Mouse (Mus musculus) adrenal gland, adult (tissue): ENCODE measurements at regions not wholly inside any gene's neighbourhood (a gene's known extent, or its start where the extent isn't known, plus 50 kb on each side); places are given as distances from the start of the nearest gene placed in this dataset.
"Not testable (repeated sequence)": the region's sequence is repeated elsewhere in the genome, so short reads cannot be mapped to it uniquely, and the experiment has no call there.

Source experiments
- DNase-seq, 2 experiments: peaks; one replicate each; pipeline ENCODE4 v3.0.0; 2022 to 2023; ENCODE audit warnings: low spot score in 1 of 2; ENCODE audit not compliant: inconsistent age in 2 of 2

DNA sequence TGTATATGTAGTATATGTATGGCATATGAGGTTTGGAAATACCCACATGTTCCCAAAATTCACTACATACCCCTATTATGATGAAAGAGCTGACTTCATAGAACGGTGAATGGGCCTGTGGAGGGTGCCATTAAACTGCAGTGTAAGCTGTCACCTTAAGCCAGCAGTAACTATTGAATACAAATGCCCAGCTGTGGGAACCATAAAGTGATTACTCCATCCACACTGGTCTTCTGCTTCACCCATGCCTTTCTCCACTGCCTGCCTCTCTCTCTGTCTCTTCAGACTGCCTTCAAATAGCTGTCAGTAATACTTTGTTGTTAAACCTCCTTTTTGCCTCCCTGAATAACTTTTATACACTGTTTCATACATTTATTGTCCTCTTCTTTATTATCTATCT is 143.5 kb upstream of the Tacstd2 start:
- not testable (repeated sequence) for DNase-seq

GRCm38 (mm10) chr6:67674717-67675116 is 139.1 kb upstream of the Tacstd2 start:
- not testable (repeated sequence) for DNase-seq

DNA sequence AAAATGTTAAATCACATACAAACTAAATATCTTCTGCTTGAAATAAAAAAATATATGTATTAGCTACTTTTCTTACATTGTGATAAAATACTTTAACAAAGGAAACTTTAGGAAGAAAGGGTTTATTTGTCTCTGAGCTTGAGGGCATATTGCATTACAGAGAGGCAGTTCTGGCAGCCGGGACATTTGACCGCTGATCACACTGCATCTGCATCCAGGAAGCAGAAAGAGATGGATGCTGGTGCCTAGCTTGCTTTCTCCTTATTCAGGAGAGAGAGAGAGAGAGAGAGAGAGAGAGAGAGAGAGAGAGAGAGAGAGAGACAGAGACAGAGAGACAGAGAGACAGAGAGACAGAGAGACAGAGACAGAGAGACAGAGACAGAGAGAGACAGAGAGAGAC is 137.7 kb upstream of the Tacstd2 start:
- not testable (repeated sequence) for DNase-seq

DNA sequence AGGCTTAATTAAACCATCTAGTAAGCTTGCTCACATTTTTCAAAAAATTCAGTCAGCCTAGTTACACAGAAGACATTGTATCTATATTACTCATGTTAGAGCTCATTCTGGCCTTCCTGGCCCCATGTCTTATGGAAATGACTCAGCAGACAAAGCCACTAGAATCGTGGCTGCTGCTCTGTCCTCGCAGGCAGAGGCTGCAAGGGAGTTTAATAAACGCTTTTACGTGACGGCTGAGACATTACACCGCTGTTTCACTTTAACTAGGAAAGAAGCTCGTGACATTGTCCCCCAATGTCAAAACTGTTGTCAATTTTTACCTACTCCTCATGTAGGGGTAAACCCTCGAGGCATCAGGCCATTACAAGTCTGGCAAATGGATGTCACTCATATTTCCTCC is 132.5 kb upstream of the Tacstd2 start:
- DNase-seq, result not testable (repeated sequence)

DNA sequence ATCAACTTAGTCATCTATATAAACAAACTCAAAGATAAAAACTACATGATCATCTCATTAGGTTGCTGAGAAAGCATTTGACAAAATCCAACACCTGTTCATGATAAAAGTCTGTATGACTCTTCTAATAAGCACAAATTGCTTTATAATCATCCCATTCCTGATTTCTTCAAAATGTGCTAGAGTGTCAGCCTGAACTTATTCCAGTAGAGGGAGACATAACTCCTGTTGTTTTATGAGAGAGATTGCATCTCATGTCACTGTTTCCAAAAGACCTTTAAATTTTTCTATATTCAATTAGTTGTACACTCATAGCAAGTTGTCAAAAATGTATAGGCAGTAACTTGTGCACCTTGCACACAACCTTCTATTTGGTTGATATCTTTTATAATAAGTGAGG is 96.0 kb upstream of the Tacstd2 start:
- DNase-seq, result no peak

DNA sequence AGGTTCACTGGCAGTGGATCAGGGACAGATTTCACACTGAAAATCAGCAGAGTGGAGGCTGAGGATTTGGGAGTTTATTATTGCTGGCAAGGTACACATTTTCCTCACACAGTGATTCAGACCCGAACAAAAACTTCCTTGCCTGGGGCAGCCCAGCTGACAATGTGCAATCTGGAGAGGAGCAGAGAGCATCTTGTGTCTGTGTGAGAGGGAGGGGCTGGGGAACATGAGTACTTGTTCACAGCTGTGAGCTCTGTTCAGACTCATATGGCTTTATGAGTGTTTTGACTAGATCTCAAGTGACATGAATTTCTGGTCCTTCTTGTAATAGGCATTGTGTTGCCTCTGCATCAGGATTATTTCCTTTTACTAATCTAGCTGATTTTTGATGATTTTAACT is 74.8 kb upstream of the Tacstd2 start:
- no peak for DNase-seq

- DNase-seq, result not testable (repeated sequence)
Measured at GRCm38 (mm10) chr6:67609461-67609860, 73.9 kb upstream of the Tacstd2 start.
